25 mouse cellular contexts compared by ENCODE assay signal in genomic region chr12:8380944-8381343, GRCm38 (mm10).
"Had no signal": no experiment of that assay in that cellular context is flagged by ENCODE, and none has a peak within 500 bp of the region (broad histone marks: within the 10 kb centered on the region; RNA-seq: fewer than 3 reads in every experiment).

No protein-coding gene starts in this region.

- H3K4me3 ChIP-seq: heart, adult 2 months; heart, embryonic 13.5 days; heart, embryonic 15.5 days; hindbrain, embryonic 13.5 days; hindbrain, embryonic 15.5 days; intestine, embryonic 15.5 days; layer of hippocampus, adult 2 months; left cerebral cortex, adult 2 months; limb, embryonic 13.5 days; limb, embryonic 15.5 days had no signal

- H3K4me2 ChIP-seq: heart, embryonic 11.5 days; heart, embryonic 13.5 days; heart, embryonic 15.5 days; hindbrain, embryonic 13.5 days; hindbrain, embryonic 15.5 days; intestine, embryonic 15.5 days; limb, embryonic 13.5 days; limb, embryonic 15.5 days had no signal

- H3K27me3 ChIP-seq: heart, embryonic 13.5 days; heart, embryonic 15.5 days; hindbrain, embryonic 13.5 days; hindbrain, embryonic 15.5 days; intestine, embryonic 15.5 days; limb, embryonic 13.5 days; limb, embryonic 15.5 days had no signal

- H3K9ac ChIP-seq: forebrain, postnatal 0 days; heart, embryonic 13.5 days; heart, embryonic 15.5 days; hindbrain, embryonic 13.5 days; hindbrain, embryonic 15.5 days; intestine, embryonic 15.5 days; limb, embryonic 13.5 days; limb, embryonic 15.5 days had no signal

- ATAC-seq: forebrain, postnatal 0 days; hindbrain, postnatal 0 days; intestine, embryonic 15.5 days; intestine, postnatal 0 days had no signal

- H3K4me1 ChIP-seq: hindbrain, embryonic 15.5 days had no signal

- H3K27ac ChIP-seq: heart, embryonic 13.5 days; hindbrain, embryonic 13.5 days; hindbrain, embryonic 15.5 days; hindbrain, postnatal 0 days; intestine, embryonic 15.5 days; layer of hippocampus, adult 2 months; left cerebral cortex, adult 2 months; limb, embryonic 13.5 days had no signal

- DNase-seq: forebrain, postnatal 0 days; gastrocnemius, postnatal 10 days; gastrocnemius, postnatal 36 days; heart, adult 11 months; heart, adult 2 months; heart, postnatal 14 days; heart, postnatal 36 days; kidney, adult 18-20 months; kidney, adult 8-10 months; kidney, postnatal 10 days; kidney, postnatal 25 days; kidney, postnatal 4 days; left cerebral cortex, postnatal 4 days had no signal

- H3K36me3 ChIP-seq: heart, embryonic 13.5 days; heart, embryonic 15.5 days; hindbrain, embryonic 13.5 days; hindbrain, embryonic 15.5 days; intestine, embryonic 15.5 days; limb, embryonic 13.5 days; limb, embryonic 15.5 days had no signal

- H3K9me3 ChIP-seq: heart, embryonic 13.5 days; heart, embryonic 15.5 days; hindbrain, embryonic 13.5 days; hindbrain, embryonic 15.5 days; intestine, embryonic 15.5 days; limb, embryonic 13.5 days; limb, embryonic 15.5 days had no signal
